Mouse (Mus musculus): Measurements from ENCODE around the gene Plk3. TPM values are rescaled to one million over a fixed set of nuclear protein-coding genes. Genes with fewer than 3 reads are reported as not detected.

Plk3 gene
- polyA plus RNA-seq, 1 experiment from 2014 or later, result 2.0 TPM

- Histone ChIP-seq H3K4me2 (ENCODE audit: low read length) (no peak overlapping the region), H3K4me1 (ENCODE audit: control insufficient read depth in 2 of 2, insufficient read depth in 2 of 2, low read length in 2 of 2) (peaks cover 0 to 2% of the 10 kb centered on the region in 2 experiments; a peak in 1 of 4 replicates), H3K36me3 (ENCODE audit: control insufficient read depth, insufficient read depth, low read length) (peaks cover 18% of the 10 kb centered on the region), H3K27ac (replicated peaks in 1 of 2; ENCODE audit: control insufficient read depth in 1 of 2, insufficient read depth in 1 of 2, low read depth in 2 of 2, low read length in 2 of 2) (no peak overlapping the region), H3K9ac (ENCODE audit: low read length) (no peak overlapping the region), H3K4me3 (ENCODE audit: control insufficient read depth in 1 of 2, insufficient read depth in 1 of 2, low read depth in 1 of 2, low read length in 2 of 2) (no peak overlapping the region), H3K9me3 (ENCODE audit: control insufficient read depth, low read length) (no peaks in the 10 kb centered on the region), H3K27me3 (ENCODE audit: control insufficient read depth, insufficient read depth, low read length) (no peaks in the 10 kb centered on the region)
- no peak for ATAC-seq (ENCODE audit: insufficient number of reproducible peaks, insufficient read depth, low FRiP score, low read depth)
- WGBS, result 81% methylated on average over 7 of the region's 7 CpGs
Measured at GRCm38 (mm10) chr4:117090586-117090985, 43.2 kb downstream of the Plk3 start.

- Histone ChIP-seq H3K9ac (ENCODE audit: low read length) (no peak overlapping the region), H3K27me3 (ENCODE audit: control insufficient read depth, insufficient read depth, low read length) (no peaks in the 10 kb centered on the region), H3K4me3 (ENCODE audit: control insufficient read depth in 1 of 2, insufficient read depth in 1 of 2, low read depth in 1 of 2, low read length in 2 of 2) (no peak overlapping the region), H3K27ac (replicated peaks in 1 of 2; ENCODE audit: control insufficient read depth in 1 of 2, insufficient read depth in 1 of 2, low read depth in 2 of 2, low read length in 2 of 2) (no peak overlapping the region), H3K36me3 (ENCODE audit: control insufficient read depth, insufficient read depth, low read length) (peaks cover 22% of the 10 kb centered on the region), H3K4me2 (ENCODE audit: low read length) (no peak overlapping the region), H3K4me1 (ENCODE audit: control insufficient read depth in 2 of 2, insufficient read depth in 2 of 2, low read length in 2 of 2) (no peaks in the 10 kb centered on the region), H3K9me3 (ENCODE audit: control insufficient read depth, low read length) (no peaks in the 10 kb centered on the region)
- ATAC-seq (ENCODE audit: insufficient number of reproducible peaks, insufficient read depth, low FRiP score, low read depth), result no peak
- WGBS, result 77% methylated on average over 7 of the region's 7 CpGs
Measured at GRCm38 (mm10) chr4:117087948-117088640, 45.7 kb downstream of the Plk3 start.

Small RNAs within 50 kb of the gene (microRNA-seq; reads per million reads assigned to microRNA genes)
- gene Gm22398, result not detected

Other genes starting within 250 kb of the Plk3 start
- 90.5 and 94.6 TPM in 2 replicates for gene Urod, start 139.6 kb downstream of the Plk3 start, polyA plus RNA-seq (2014; fragmentation: Nextera tagmentation; extraction: Ambion mirVana)
- gene Hectd3, start 138.6 kb downstream of the Plk3 start, polyA plus RNA-seq (2014; fragmentation: Nextera tagmentation; extraction: Ambion mirVana), result 5.0 and 5.2 TPM in 2 replicates
- gene Eif2b3, start 114.6 kb downstream of the Plk3 start, polyA plus RNA-seq (2014; fragmentation: Nextera tagmentation; extraction: Ambion mirVana), result 21.5 and 22.0 TPM in 2 replicates
- gene Ptch2, start 37.9 kb downstream of the Plk3 start, polyA plus RNA-seq (2014; fragmentation: Nextera tagmentation; extraction: Ambion mirVana), result 1.8 and 2.0 TPM in 2 replicates
- 2.5 and 3.8 TPM in 2 replicates for gene Btbd19, start 8.2 kb downstream of the Plk3 start, polyA plus RNA-seq (2014; fragmentation: Nextera tagmentation; extraction: Ambion mirVana)
- gene Tctex1d4, start 7.2 kb downstream of the Plk3 start, polyA plus RNA-seq (2014; fragmentation: Nextera tagmentation; extraction: Ambion mirVana), result not detected in 2 replicates
- 784 and 900 TPM in 2 replicates for gene Rps8, start 22.3 kb upstream of the Plk3 start, polyA plus RNA-seq (2014; fragmentation: Nextera tagmentation; extraction: Ambion mirVana)
- 32.0 and 35.9 TPM in 2 replicates for gene Kif2c, start 48.7 kb upstream of the Plk3 start, polyA plus RNA-seq (2014; fragmentation: Nextera tagmentation; extraction: Ambion mirVana)
- gene Tmem53, start 118.0 kb upstream of the Plk3 start, polyA plus RNA-seq (2014; fragmentation: Nextera tagmentation; extraction: Ambion mirVana), result 38.0 and 39.8 TPM in 2 replicates
- gene Armh1, start 118.2 kb upstream of the Plk3 start, polyA plus RNA-seq (2014; fragmentation: Nextera tagmentation; extraction: Ambion mirVana), result 0.27 and 0.42 TPM in 2 replicates

Data from heart, embryonic 14.5 days (tissue).